Comparison of ENCODE assay signal across 21 mouse cellular contexts in the genomic region with DNA sequence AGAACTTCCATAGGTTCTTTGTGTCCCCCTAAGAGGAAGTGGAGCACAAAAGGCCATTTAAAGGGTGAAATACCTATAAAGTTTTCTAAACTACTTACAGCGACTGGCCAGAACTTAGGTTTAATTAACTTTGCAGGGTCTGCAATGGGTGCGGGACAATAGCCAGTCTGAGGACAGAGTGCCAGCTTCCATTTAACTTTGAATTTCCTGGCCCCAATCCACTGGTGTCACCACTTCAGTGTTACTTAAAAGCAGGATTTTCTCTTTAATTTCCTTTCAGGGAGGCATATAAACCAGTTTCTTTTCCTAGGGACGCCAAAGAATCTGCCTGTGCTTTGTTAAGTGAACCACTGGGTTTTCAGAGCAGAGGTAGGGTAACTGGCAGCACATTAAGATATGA. TPM values are rescaled to one million over a fixed set of nuclear protein-coding genes. Genes with fewer than 3 reads are reported as not detected.
DNase-seq lines count a peak whose midpoint lies in the region; ATAC-seq and TF ChIP-seq lines count a peak whose summit lies in the region.
"Had no signal": no experiment of that assay in that cellular context is flagged by ENCODE, and none has a peak within 500 bp of the region (broad histone marks: within the 10 kb centered on the region; RNA-seq: fewer than 3 reads in every experiment).

No protein-coding gene starts in this region.

- H3K36me3 ChIP-seq in forebrain, embryonic 13.5 days (ENCODE audit: poor library complexity, severe bottlenecking): no peaks in the 10 kb centered on the region
- no peaks in the 10 kb centered on the region for H3K36me3 ChIP-seq in forebrain, embryonic 11.5 days (ENCODE audit: control insufficient read depth, insufficient read depth, low read length)
- no peaks in the 10 kb centered on the region for H3K36me3 ChIP-seq in midbrain, embryonic 11.5 days (ENCODE audit: control insufficient read depth, insufficient read depth, low read length)
- no peaks in the 10 kb centered on the region for H3K36me3 ChIP-seq in midbrain, embryonic 13.5 days
- H3K36me3 ChIP-seq in limb, embryonic 14.5 days (ENCODE audit: control insufficient read depth, insufficient read depth, low read length): no peaks in the 10 kb centered on the region
- H3K36me3 ChIP-seq: heart, embryonic 15.5 days; hindbrain, embryonic 15.5 days; neural tube, embryonic 13.5 days had no signal

- no peak for ATAC-seq in forebrain, embryonic 13.5 days
- no peak for ATAC-seq in forebrain, embryonic 11.5 days (replicated peaks; ENCODE audit: low FRiP score)
- no peak for ATAC-seq in midbrain, embryonic 11.5 days (ENCODE audit: low FRiP score)
- ATAC-seq in midbrain, embryonic 13.5 days: no peak
- no peak for ATAC-seq in limb, embryonic 14.5 days (ENCODE audit: low FRiP score, low read depth)
- ATAC-seq: intestine, embryonic 16.5 days had no signal

- H3K4me1 ChIP-seq in forebrain, embryonic 13.5 days: peaks cover 24% of the 10 kb centered on the region
- H3K4me1 ChIP-seq in forebrain, embryonic 11.5 days (replicated peaks; ENCODE audit: control insufficient read depth, insufficient read depth, low read length): peaks cover 5% of the 10 kb centered on the region; the same call in 1 of the 2 replicates
- H3K4me1 ChIP-seq in midbrain, embryonic 11.5 days (ENCODE audit: control insufficient read depth, insufficient read depth, low read length): peaks cover 17% of the 10 kb centered on the region
- H3K4me1 ChIP-seq in midbrain, embryonic 13.5 days (replicated peaks): peaks cover 11% of the 10 kb centered on the region
- peaks cover 6% of the 10 kb centered on the region for H3K4me1 ChIP-seq in limb, embryonic 14.5 days (ENCODE audit: control insufficient read depth, insufficient read depth, low read length)

- no peak overlapping the region for H3K4me3 ChIP-seq in forebrain, embryonic 13.5 days
- H3K4me3 ChIP-seq in forebrain, embryonic 11.5 days (ENCODE audit: low read depth, low read length): no peak overlapping the region
- H3K4me3 ChIP-seq in midbrain, embryonic 11.5 days (ENCODE audit: low read depth, low read length): no peak overlapping the region
- no peak overlapping the region for H3K4me3 ChIP-seq in midbrain, embryonic 13.5 days (replicated peaks)
- no peak overlapping the region for H3K4me3 ChIP-seq in limb, embryonic 14.5 days (replicated peaks; ENCODE audit: low read length)
- H3K4me3 ChIP-seq: heart, embryonic 15.5 days; hindbrain, embryonic 15.5 days; neural tube, embryonic 13.5 days had no signal

- no peak for TF ChIP-seq POLR2A in limb, embryonic 14.5 days (IDR thresholded peaks at IDR 0.05; ENCODE audit: borderline replicate concordance, extremely low read depth, insufficient read depth, insufficient read length)

- H3K9ac ChIP-seq in forebrain, embryonic 13.5 days: no peak overlapping the region
- H3K9ac ChIP-seq in forebrain, embryonic 11.5 days (ENCODE audit: low read length): no peak overlapping the region
- no peak overlapping the region for H3K9ac ChIP-seq in midbrain, embryonic 11.5 days (ENCODE audit: low read length)
- no peak overlapping the region for H3K9ac ChIP-seq in midbrain, embryonic 13.5 days (replicated peaks)
- H3K9ac ChIP-seq in limb, embryonic 14.5 days (ENCODE audit: low read depth, low read length, severe bottlenecking): no peak overlapping the region
- H3K9ac ChIP-seq: heart, embryonic 15.5 days; hindbrain, embryonic 15.5 days; neural tube, embryonic 13.5 days had no signal

- peak overlapping the region; percentile 7 for H3K4me2 ChIP-seq in forebrain, embryonic 13.5 days
- H3K4me2 ChIP-seq in forebrain, embryonic 11.5 days (ENCODE audit: low read depth, low read length, severe bottlenecking): no peak overlapping the region
- no peak overlapping the region for H3K4me2 ChIP-seq in midbrain, embryonic 11.5 days
- no peak overlapping the region for H3K4me2 ChIP-seq in midbrain, embryonic 13.5 days (replicated peaks)
- no peak overlapping the region for H3K4me2 ChIP-seq in limb, embryonic 14.5 days (replicated peaks; ENCODE audit: low read depth, low read length, severe bottlenecking)
- H3K4me2 ChIP-seq: heart, embryonic 15.5 days; hindbrain, embryonic 15.5 days; neural tube, embryonic 13.5 days had no signal

- no peaks in the 10 kb centered on the region for H3K9me3 ChIP-seq in forebrain, embryonic 13.5 days (replicated peaks)
- H3K9me3 ChIP-seq in forebrain, embryonic 11.5 days (ENCODE audit: control insufficient read depth, low read length): no peaks in the 10 kb centered on the region
- no peaks in the 10 kb centered on the region for H3K9me3 ChIP-seq in midbrain, embryonic 11.5 days (ENCODE audit: control insufficient read depth, low read length)
- no peaks in the 10 kb centered on the region for H3K9me3 ChIP-seq in midbrain, embryonic 13.5 days
- no peaks in the 10 kb centered on the region for H3K9me3 ChIP-seq in limb, embryonic 14.5 days (ENCODE audit: control insufficient read depth, low read length)
- H3K9me3 ChIP-seq: heart, embryonic 15.5 days; hindbrain, embryonic 15.5 days; neural tube, embryonic 13.5 days had no signal

- under 1% methylated on average over 3 of the region's 3 CpGs for WGBS in forebrain, embryonic 13.5 days
- WGBS in forebrain, embryonic 11.5 days: 2% methylated on average over 3 of the region's 3 CpGs
- 10% methylated on average over 3 of the region's 3 CpGs for WGBS in midbrain, embryonic 11.5 days
- 9% methylated on average over 3 of the region's 3 CpGs for WGBS in midbrain, embryonic 13.5 days
- WGBS in limb, embryonic 14.5 days: 18% methylated on average over 3 of the region's 3 CpGs

- DNase-seq in forebrain, embryonic 11.5 days (ENCODE audit: low spot score): no peak
- peak; percentile 88 for DNase-seq in midbrain, embryonic 11.5 days (ENCODE audit: low spot score, missing footprints)
- DNase-seq in forelimb bud, embryonic 11.5 days (ENCODE audit: low read depth, low spot score): peak; percentile 57
- peak; percentile 34 for DNase-seq in limb, embryonic 14.5 days (ENCODE audit: low spot score)
- DNase-seq in natural killer cell, adult 2 months (ENCODE audit: low spot score in 2 of 2): no peak
- DNase-seq: adrenal gland, postnatal 14 days; cerebellum, postnatal 10 days; gastrocnemius, postnatal 36 days; heart, postnatal 36 days; kidney, adult 9 months; kidney, postnatal 25 days; lung, postnatal 4 days; retina, postnatal 1 day; right cerebral cortex, postnatal 25 days; spleen, adult 18-20 months had no signal

- peaks cover 5% of the 10 kb centered on the region; the same call in 1 of the 2 replicates for H3K27me3 ChIP-seq in forebrain, embryonic 13.5 days
- H3K27me3 ChIP-seq in forebrain, embryonic 11.5 days (ENCODE audit: control insufficient read depth, insufficient read depth, low read length): peaks cover 5% of the 10 kb centered on the region; the same call in 1 of the 2 replicates
- H3K27me3 ChIP-seq in midbrain, embryonic 11.5 days (ENCODE audit: control insufficient read depth, insufficient read depth, low read length): no peaks in the 10 kb centered on the region
- H3K27me3 ChIP-seq in midbrain, embryonic 13.5 days: no peaks in the 10 kb centered on the region
- no peaks in the 10 kb centered on the region for H3K27me3 ChIP-seq in limb, embryonic 14.5 days (ENCODE audit: control insufficient read depth, insufficient read depth, low read length)
- H3K27me3 ChIP-seq: heart, embryonic 15.5 days; hindbrain, embryonic 15.5 days; neural tube, embryonic 13.5 days had no signal

- no peak overlapping the region for H3K27ac ChIP-seq in forebrain, embryonic 13.5 days
- H3K27ac ChIP-seq in forebrain, embryonic 11.5 days (ENCODE audit: low read depth, low read length): no peak overlapping the region
- H3K27ac ChIP-seq in midbrain, embryonic 11.5 days (ENCODE audit: low read depth, low read length): no peak overlapping the region
- no peak overlapping the region for H3K27ac ChIP-seq in midbrain, embryonic 13.5 days
- no peak overlapping the region; the same call in 1 of the 2 replicates for H3K27ac ChIP-seq in limb, embryonic 14.5 days (replicated peaks; ENCODE audit: low read depth, low read length)
- H3K27ac ChIP-seq: heart, embryonic 15.5 days; hindbrain, embryonic 15.5 days; neural tube, embryonic 13.5 days had no signal

RNA-seq across cellular contexts. Expression of a gene that starts 27.3 kb away (rescaled TPM):
- 48.1 and 58.5 TPM in 2 replicates for polyA plus RNA-seq in forebrain, embryonic 13.5 days (2015; fragmentation: Nextera tagmentation; extraction: Ambion mirVana)
- 92.2 and 104 TPM in 2 replicates for polyA plus RNA-seq in forebrain, embryonic 11.5 days (2014; fragmentation: Nextera tagmentation; extraction: Ambion mirVana)
- polyA plus RNA-seq in midbrain, embryonic 11.5 days (2014; fragmentation: Nextera tagmentation; extraction: Ambion mirVana): 94.3 and 94.9 TPM in 2 replicates
- 61.5 and 62.3 TPM in 2 replicates for polyA plus RNA-seq in midbrain, embryonic 13.5 days (2015; fragmentation: Nextera tagmentation; extraction: Ambion mirVana)
- polyA plus RNA-seq in limb, embryonic 14.5 days (2012; rRNA removed): 13.7 and 14.4 TPM in 2 replicates
- polyA plus RNA-seq in limb, embryonic 14.5 days (2014; fragmentation: Nextera tagmentation; extraction: Ambion mirVana): 47.6 and 56.2 TPM in 2 replicates

Comparison
In these comparisons a context has a peak if more than half of its experiments do, and no peak if none do; other contexts are left out.
1. DNase-seq: peak in midbrain, embryonic 11.5 days (single experiment), forelimb bud, embryonic 11.5 days (single experiment) and limb, embryonic 14.5 days (single experiment); none in forebrain, embryonic 11.5 days (single experiment) and natural killer cell, adult 2 months (0 of 2).